Mouse (Mus musculus) G1E (cell line): ENCODE results near the gene Arhgap10.

ENCODE experiments used
- CTCF ChIP-seq: IDR thresholded peaks from 2 replicates; pipeline ENCODE4 v1.5.1; 2012; ENCODE audit warnings: low read depth, low read length, inconsistent platforms, mixed read lengths
- GATA1 ChIP-seq: IDR thresholded peaks from 2 replicates; pipeline ENCODE4 v1.6.1; 2012; ENCODE audit warnings: borderline replicate concordance, low read length, inconsistent platforms, mixed read lengths
- POLR2AphosphoS5 ChIP-seq: IDR thresholded peaks from 2 replicates; pipeline ENCODE4 v1.6.1; 2012; ENCODE audit warnings: low read depth, low read length, inconsistent platforms; ENCODE audit not compliant: insufficient replicate concordance
- TAL1 ChIP-seq: conservative IDR thresholded peaks from 2 replicates; pipeline ENCODE4 v1.6.1; 2012; ENCODE audit warnings: low read depth, low read length, inconsistent platforms, mixed read lengths

DNA sequence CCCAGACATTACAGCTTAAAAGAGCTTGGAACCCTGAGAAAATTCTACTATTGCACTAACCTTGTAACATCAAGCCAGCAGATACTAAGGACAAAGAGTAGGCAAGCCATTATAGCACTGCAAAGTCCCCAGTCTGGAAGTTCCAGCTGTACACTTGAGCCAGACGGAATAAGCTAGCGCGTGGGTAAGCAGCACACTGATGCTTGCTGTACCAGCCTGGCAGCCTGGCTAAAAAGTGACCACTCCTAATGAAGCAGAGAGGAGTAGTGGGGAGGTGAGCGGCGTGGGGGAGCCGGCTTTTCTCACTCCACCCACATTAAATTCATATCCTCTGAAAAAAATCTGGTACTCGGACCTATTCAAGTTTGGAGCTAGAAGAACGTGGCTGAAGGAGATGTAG is 5.2 kb upstream of the Arhgap10 start:
- TF ChIP-seq POLR2AphosphoS5 (no peak), GATA1 (no peak), CTCF (no peak), TAL1 (no peak)
